Comparison of ENCODE assay signal across 9 mouse cellular contexts in the genomic region with DNA sequence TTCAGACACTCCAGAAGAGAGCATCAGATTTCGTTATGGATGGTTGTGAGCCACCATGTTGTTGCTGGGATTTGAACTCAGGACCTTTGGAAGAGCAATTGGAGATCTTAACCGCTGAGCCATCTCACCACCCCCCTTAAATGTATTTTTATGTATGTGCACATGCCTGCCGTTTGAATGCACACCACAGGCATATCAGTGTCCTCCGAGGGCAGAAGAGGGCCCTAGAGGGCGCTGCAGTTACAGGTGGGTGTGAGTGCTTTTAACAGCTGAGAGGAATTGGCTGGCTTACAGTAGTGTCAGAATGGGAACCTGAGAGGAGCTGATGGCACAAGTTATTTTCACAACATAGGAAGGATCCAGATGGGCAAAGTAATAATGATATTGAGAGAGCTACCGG. TPM values are rescaled to one million over a fixed set of nuclear protein-coding genes. Genes with fewer than 3 reads are reported as not detected.
DNase-seq lines count a peak whose midpoint lies in the region; ATAC-seq and TF ChIP-seq lines count a peak whose summit lies in the region.
"Had no signal": no experiment of that assay in that cellular context is flagged by ENCODE, and none has a peak within 500 bp of the region (broad histone marks: within the 10 kb centered on the region; RNA-seq: fewer than 3 reads in every experiment).

No protein-coding gene starts in this region.

- TF ChIP-seq POLR2A in heart, adult 2 months (IDR thresholded peaks at IDR 0.05; ENCODE audit: insufficient read depth, low read depth, low read length): no peak

- H3K27me3 ChIP-seq in heart, adult 2 months (ENCODE audit: control insufficient read depth, insufficient read depth, low read length): no peaks in the 10 kb centered on the region
- H3K27me3 ChIP-seq in midbrain, embryonic 13.5 days: peaks cover 5% of the 10 kb centered on the region
- H3K27me3 ChIP-seq in midbrain, embryonic 15.5 days (replicated peaks): peaks cover 4% of the 10 kb centered on the region; the same call in 1 of the 2 replicates

- ATAC-seq in megakaryocyte progenitor cell, adult 5-6 weeks (replicated peaks; ENCODE audit: poor library complexity): peak; percentile 77
- no peak for ATAC-seq in midbrain, embryonic 13.5 days
- no peak for ATAC-seq in midbrain, embryonic 15.5 days (replicated peaks)

- intact Hi-C loops in heart, adult 2 months (cut with DNase I): loop anchor here (5.0 to 10.0 kb wide), 4 partner anchors 300 to 610 kb away; no protein-coding TSS in a partner anchor
- intact Hi-C loops in heart, postnatal 25 days (cut with DNase I): loop anchor here (5.0 kb wide), 2 partner anchors 352 to 612 kb away; no protein-coding TSS in a partner anchor

- no peak overlapping the region for H3K27ac ChIP-seq in heart, adult 2 months
- H3K27ac ChIP-seq in midbrain, embryonic 13.5 days: no peak overlapping the region
- no peak overlapping the region for H3K27ac ChIP-seq in midbrain, embryonic 15.5 days

- H3K4me1 ChIP-seq in heart, adult 2 months (ENCODE audit: control insufficient read depth, insufficient read depth, low read length): no peaks in the 10 kb centered on the region
- no peaks in the 10 kb centered on the region for H3K4me1 ChIP-seq in midbrain, embryonic 13.5 days (replicated peaks)
- H3K4me1 ChIP-seq in midbrain, embryonic 15.5 days: no peaks in the 10 kb centered on the region

- TF ChIP-seq CTCF in heart, adult 2 months (IDR thresholded peaks at IDR 0.05): peak; percentile 47

- no peak for DNase-seq in heart, adult 2 months
- DNase-seq in heart, postnatal 25 days (ENCODE audit: low spot score): no peak
- peak; percentile 38 for DNase-seq in CD4-positive helper T cell, adult 2 months (ENCODE audit: low read depth, low spot score)
- peak; percentile 24 for DNase-seq in c-Kit-positive CD71-positive TER-119-negative erythroid progenitor cells, embryonic 14.5 days (ENCODE audit: low read depth)
- no peak for DNase-seq in cerebellum, adult 18-20 months

- TF ChIP-seq EP300 in heart, adult 2 months (IDR thresholded peaks at IDR 0.05; ENCODE audit: insufficient read depth, low read depth, low read length): no peak

- no peaks in the 10 kb centered on the region for H3K36me3 ChIP-seq in heart, adult 2 months (ENCODE audit: control insufficient read depth, insufficient read depth, low read length)
- H3K36me3 ChIP-seq in midbrain, embryonic 13.5 days: peaks cover 8% of the 10 kb centered on the region
- no peaks in the 10 kb centered on the region for H3K36me3 ChIP-seq in midbrain, embryonic 15.5 days (replicated peaks)

- H3K9me3 ChIP-seq in midbrain, embryonic 13.5 days: no peaks in the 10 kb centered on the region
- H3K9me3 ChIP-seq in midbrain, embryonic 15.5 days: no peaks in the 10 kb centered on the region

- 34% methylated on average over 6 of the region's 6 CpGs for WGBS in heart, adult 2 months
- WGBS in midbrain, embryonic 13.5 days: 41% methylated on average over 6 of the region's 6 CpGs
- 35% methylated on average over 6 of the region's 6 CpGs for WGBS in midbrain, embryonic 15.5 days

- H3K4me3 ChIP-seq in heart, adult 2 months: no peak overlapping the region
- H3K4me3 ChIP-seq in midbrain, embryonic 13.5 days (replicated peaks): no peak overlapping the region
- no peak overlapping the region for H3K4me3 ChIP-seq in midbrain, embryonic 15.5 days

- H3K79me2 ChIP-seq in heart, adult 2 months (replicated peaks; ENCODE audit: control insufficient read depth, insufficient read depth, low read length): no peaks in the 10 kb centered on the region

- no peak overlapping the region for H3K9ac ChIP-seq in heart, adult 2 months (ENCODE audit: low read depth, low read length)
- H3K9ac ChIP-seq in midbrain, embryonic 13.5 days (replicated peaks): no peak overlapping the region
- no peak overlapping the region for H3K9ac ChIP-seq in midbrain, embryonic 15.5 days

- H3K4me2 ChIP-seq in midbrain, embryonic 13.5 days (replicated peaks): no peak overlapping the region
- H3K4me2 ChIP-seq in midbrain, embryonic 15.5 days: no peak overlapping the region

RNA-seq across cellular contexts. Expression of a gene that starts 2.6 kb away (rescaled TPM):
- not detected for total RNA-seq in heart, adult 2 months (2021)
- not detected in 2 replicates for polyA plus RNA-seq in heart, adult 2 months (2012; rRNA removed)
- total RNA-seq in heart, postnatal 25 days (2021): not detected
- total RNA-seq in megakaryocyte progenitor cell, adult 5-6 weeks (2015): 0.22 and 0.37 TPM in 2 replicates
- 1.1 and 2.0 TPM in 2 replicates for total RNA-seq in megakaryocyte progenitor cell, adult 5-6 weeks (2017)
- polyA plus RNA-seq in midbrain, embryonic 13.5 days (2015; fragmentation: Nextera tagmentation; extraction: Ambion mirVana): 0.41 and 0.57 TPM in 2 replicates
- polyA plus RNA-seq in midbrain, embryonic 15.5 days (2015; fragmentation: Nextera tagmentation; extraction: Ambion mirVana): 0.52 TPM in 1 of 2 replicates, not detected in the other
- total RNA-seq: layer of hippocampus, postnatal 10 days had no signal

RNA-seq across cellular contexts. Expression of a gene that starts 16.6 kb away (rescaled TPM):
- total RNA-seq in heart, adult 2 months (2021): not detected
- polyA plus RNA-seq in heart, adult 2 months (2012; rRNA removed): not detected in 2 replicates
- not detected for total RNA-seq in heart, postnatal 25 days (2021)
- not detected in 2 replicates for total RNA-seq in megakaryocyte progenitor cell, adult 5-6 weeks (2015)
- 0.07 TPM in 1 of 2 replicates, not detected in the other for total RNA-seq in megakaryocyte progenitor cell, adult 5-6 weeks (2017)
- 1.7 and 2.3 TPM in 2 replicates for polyA plus RNA-seq in midbrain, embryonic 13.5 days (2015; fragmentation: Nextera tagmentation; extraction: Ambion mirVana)
- polyA plus RNA-seq in midbrain, embryonic 15.5 days (2015; fragmentation: Nextera tagmentation; extraction: Ambion mirVana): 2.0 and 2.3 TPM in 2 replicates
- total RNA-seq: layer of hippocampus, postnatal 10 days had no signal

RNA-seq across cellular contexts. Expression of a gene that starts 34.6 kb away (rescaled TPM):
- total RNA-seq in heart, adult 2 months (2021): 10 to 100 TPM; 27.2 to 28.6 TPM
- 22.3 and 30.6 TPM in 2 replicates for polyA plus RNA-seq in heart, adult 2 months (2012; rRNA removed)
- total RNA-seq in heart, postnatal 25 days (2021): 10 to 100 TPM; 28.0 to 28.5 TPM
- total RNA-seq in megakaryocyte progenitor cell, adult 5-6 weeks (2015): 27.6 and 29.6 TPM in 2 replicates
- 146 and 199 TPM in 2 replicates for total RNA-seq in megakaryocyte progenitor cell, adult 5-6 weeks (2017)
- 94.2 and 96.8 TPM in 2 replicates for polyA plus RNA-seq in midbrain, embryonic 13.5 days (2015; fragmentation: Nextera tagmentation; extraction: Ambion mirVana)
- 96.7 and 98.0 TPM in 2 replicates for polyA plus RNA-seq in midbrain, embryonic 15.5 days (2015; fragmentation: Nextera tagmentation; extraction: Ambion mirVana)

Comparison
In these comparisons a context has a peak if more than half of its experiments do, and no peak if none do; other contexts are left out.
1. DNase-seq: peak in CD4-positive helper T cell, adult 2 months (single experiment) and c-Kit-positive CD71-positive TER-119-negative erythroid progenitor cells, embryonic 14.5 days (single experiment); none in heart, adult 2 months (0 of 2), heart, postnatal 25 days (single experiment) and cerebellum, adult 18-20 months (0 of 2).